Mouse (Mus musculus) liver, postnatal 0 days (tissue): ENCODE results near the gene Olfr16.

Source experiments
- CTCF ChIP-seq: sonication (generic); IDR thresholded peaks from 2 replicates; pipeline ENCODE4 v1.5.1; 2016; ENCODE audit warnings: antibody characterized with exemption, low read depth
- EP300 ChIP-seq: IDR thresholded peaks from 2 replicates; pipeline ENCODE4 v1.6.1; 2016; ENCODE audit warnings: antibody characterized with exemption, low read depth, mild to moderate bottlenecking

DNA sequence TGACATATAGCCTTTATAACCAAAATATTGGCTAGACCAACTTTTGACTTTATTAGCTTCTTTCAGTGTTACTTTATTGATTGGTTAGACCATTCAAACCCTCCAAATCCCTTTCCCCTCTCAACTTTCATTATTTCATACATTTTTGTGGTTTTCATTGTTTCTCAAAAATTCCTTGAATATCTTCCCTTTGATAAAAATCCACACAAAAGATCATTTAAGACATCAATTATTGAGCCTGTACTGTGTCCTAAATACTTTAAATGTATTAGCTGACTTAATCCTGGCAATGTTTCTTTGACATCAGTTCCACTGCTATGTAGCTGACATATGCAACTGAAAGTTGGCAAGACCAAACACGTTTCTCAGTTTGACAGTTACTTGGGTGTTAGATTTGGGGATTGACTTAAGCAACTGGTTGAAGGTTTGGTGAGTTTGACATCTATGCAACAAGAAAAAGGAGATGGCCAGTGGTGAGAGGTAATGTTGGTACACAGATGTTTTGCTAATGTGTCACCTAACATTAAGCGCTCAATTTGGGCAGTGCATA lies 1.0 kb downstream of the Olfr16 start:
- no peak for TF ChIP-seq EP300
- no peak for TF ChIP-seq CTCF
